Mouse (Mus musculus) monocyte, adult 5-6 weeks (primary cell): Measurements from ENCODE around the gene Mrpl1. TPM values are rescaled to one million over a fixed set of nuclear protein-coding genes. Genes with fewer than 3 reads are reported as not detected.

Experiments used
- ATAC-seq: fragments of 153-309, 156-312 bp; replicated peaks from 2 replicates; pipeline ENCODE4 v1.8.0; 2017; ENCODE audit warnings: mild to moderate bottlenecking; ENCODE audit not compliant: low TSS enrichment, insufficient number of reproducible peaks, severe bottlenecking, poor library complexity, low FRiP score
- total RNA-seq: library from RNA; stranded (forward); fragments of 200-1000, 200-491, 200-594 nt; gene quantifications from 3 replicates; pipeline ENCODE4 v1.2.3, GENCODE M21; 2017

Mrpl1 gene
- total RNA-seq, 1 experiment from 2014 or later = 42.3 TPM

DNA sequence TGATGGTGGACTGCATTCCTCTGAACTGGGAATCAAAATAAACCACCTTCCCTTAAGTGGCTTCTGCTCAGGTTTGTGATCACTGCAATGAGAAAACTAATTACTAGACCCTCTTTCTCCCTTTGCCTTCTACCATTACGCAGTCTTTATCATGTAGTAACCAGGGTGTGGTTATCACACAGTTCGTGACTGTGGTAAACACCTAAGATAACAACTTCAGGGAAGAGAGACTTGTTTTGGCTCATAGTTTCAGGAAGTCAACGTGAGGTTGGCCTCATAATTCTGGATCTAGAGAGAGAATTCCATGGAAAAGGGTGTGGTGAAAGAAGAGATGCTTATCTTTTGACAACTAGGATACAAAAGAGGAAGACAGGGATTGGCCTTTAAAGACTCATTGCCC, 9.0 kb upstream of the Mrpl1 start:
- ATAC-seq = no peak

DNA sequence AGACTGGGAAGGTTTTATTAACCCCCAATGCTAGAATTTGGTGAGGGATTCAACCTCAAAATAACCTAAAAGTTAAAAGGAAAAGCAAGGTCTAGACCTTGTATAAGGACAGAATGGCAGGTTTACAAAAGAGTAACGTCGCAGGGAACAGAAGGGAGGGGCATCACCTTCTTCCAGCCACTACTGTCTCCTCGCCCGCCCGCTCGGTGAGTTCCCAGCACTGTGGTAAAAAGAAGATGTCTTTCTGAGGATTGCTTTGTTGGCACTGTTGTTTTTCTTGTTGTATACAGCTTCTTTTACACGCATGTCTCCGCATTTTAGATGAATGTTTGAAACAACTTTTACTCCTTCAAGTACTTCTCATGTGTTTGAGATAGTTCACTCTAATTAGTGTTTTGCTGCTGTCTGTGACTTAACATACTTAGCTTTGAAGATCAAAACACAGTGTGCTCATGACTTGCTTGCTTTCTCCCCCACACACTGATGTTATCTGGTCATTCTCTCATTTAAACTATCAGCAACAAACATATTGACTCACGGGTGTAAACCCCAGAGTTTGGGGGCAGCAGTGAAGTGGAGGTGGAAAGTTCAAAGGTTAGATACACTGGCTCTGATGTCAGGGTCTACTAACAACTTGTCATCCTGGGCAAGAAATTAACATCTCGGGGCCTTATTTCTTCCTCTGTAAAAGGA, 7.7 kb upstream of the Mrpl1 start:
- no peak for ATAC-seq

DNA sequence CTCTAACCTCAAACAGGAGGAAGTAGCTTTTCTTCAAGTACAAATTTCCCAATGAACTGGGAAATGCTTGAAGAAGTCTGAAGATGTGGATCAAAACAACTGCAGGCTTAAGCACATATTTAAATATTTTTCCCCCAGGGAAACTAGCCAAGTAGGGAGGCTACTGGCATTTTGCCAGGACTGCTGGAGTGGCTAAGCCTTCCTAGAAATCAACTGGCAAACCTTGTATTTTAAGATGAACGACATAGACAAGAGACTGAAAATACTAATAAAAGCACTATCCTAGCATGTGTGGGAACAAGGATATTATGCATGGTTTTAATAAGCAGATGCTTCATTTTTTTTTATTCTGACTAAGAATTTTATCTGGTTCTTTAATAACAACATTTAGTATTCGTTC, 2.4 kb upstream of the Mrpl1 start:
- no peak for ATAC-seq

DNA sequence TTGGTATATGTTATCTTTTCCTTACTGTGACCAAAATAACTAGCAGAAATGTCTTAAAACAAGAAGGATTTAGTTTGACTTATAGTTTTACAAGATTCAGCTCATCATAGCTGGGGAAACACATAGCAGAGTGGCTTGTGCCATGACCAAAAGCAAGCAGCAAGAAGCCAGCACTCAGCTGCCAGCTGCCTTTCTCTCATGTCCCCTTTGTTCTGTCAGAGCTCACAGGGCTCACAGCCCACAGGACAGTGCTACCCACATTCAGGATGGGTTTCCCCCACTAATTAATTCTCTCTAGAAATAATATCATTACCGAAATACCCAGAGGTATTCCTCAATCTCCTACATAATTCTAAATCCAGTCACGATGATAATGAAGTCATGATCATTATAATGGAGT, 1.8 kb upstream of the Mrpl1 start:
- no peak for ATAC-seq

- ATAC-seq = no peak
Observed at GRCm38 (mm10) chr5:96208543-96208942, 750 bp upstream of the Mrpl1 start.

DNA sequence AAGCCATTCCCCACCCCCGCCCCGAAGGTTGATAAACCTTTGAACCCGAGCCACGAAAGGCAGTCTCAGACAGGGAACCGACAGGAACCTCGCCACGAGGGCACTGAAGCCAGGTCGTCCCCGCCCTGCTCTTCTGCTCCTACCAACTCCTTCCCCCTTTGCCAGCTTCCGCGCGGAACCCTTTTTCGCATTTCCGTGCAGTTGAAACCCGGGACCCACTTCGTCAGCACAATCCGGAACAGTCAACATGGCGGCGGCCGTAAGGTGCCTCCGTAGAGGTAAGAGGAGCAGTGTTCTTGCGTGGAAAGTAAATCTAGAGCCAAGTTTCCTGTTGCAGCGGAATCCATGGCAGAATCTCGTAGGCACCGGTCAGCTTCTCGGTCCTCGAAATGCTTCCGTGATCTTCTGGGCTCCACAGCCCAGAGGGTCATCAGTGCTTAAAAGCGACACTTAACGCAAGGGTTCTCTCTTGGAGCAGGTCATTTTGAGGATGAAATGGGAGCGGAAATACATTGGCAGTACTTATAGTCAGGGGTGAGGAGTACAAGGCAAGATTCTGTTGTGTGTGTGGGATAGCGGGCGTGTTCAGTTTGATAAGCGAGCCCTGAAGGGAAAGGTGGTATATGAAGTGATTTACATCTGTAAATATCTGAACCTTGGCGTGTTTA, 757 bp downstream of the Mrpl1 start:
- ATAC-seq = peak; percentile 99

- ATAC-seq = no peak
Observed at GRCm38 (mm10) chr5:96218648-96219047, 9.4 kb downstream of the Mrpl1 start.

DNA sequence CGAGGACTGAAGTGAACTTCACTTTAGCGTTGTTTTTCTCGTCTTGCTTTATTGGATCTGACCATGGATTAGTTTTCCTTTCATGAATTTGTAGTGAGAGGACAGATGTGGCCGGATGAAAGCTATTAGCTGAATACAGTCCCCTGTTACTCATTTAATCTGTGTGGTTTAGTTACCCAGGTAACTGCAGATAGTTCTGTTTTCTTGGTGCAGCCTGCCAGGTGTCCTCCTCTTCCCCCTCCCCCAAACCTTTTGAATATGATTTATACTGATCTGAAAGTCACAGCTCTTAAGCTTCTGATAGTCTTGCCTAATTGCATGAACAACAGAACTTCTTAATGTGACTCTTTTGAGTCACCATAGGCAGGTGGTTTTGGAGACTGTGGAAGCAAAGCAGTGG, 10.2 kb downstream of the Mrpl1 start:
- no peak for ATAC-seq

GRCm38 (mm10) chr5:96221298-96221697, 12.0 kb downstream of the Mrpl1 start:
- no peak for ATAC-seq

- peak; percentile 82 for ATAC-seq
Observed at GRCm38 (mm10) chr5:96221812-96222585, 12.7 kb downstream of the Mrpl1 start.

DNA sequence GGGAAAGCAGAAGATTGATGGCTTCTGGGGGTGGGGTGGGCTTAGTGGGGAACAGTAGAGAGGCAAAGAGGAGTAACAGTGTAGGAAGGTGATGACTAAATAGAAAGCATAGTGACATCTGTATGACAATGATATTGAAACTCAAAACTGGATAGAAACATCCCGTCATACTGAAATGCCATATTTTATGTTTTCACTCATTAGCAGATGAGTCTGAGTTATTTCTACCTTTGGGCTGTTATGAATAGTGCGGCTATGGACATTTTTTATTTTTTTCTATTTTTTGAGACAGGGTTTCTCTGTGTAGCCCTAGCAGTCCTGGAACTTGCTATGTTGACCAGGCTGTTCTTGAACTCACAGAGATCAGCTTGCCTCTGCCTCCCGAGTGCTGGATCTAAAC, 13.7 kb downstream of the Mrpl1 start:
- no peak for ATAC-seq

GRCm38 (mm10) chr5:96226490-96226889, 17.2 kb downstream of the Mrpl1 start:
- no peak for ATAC-seq

DNA sequence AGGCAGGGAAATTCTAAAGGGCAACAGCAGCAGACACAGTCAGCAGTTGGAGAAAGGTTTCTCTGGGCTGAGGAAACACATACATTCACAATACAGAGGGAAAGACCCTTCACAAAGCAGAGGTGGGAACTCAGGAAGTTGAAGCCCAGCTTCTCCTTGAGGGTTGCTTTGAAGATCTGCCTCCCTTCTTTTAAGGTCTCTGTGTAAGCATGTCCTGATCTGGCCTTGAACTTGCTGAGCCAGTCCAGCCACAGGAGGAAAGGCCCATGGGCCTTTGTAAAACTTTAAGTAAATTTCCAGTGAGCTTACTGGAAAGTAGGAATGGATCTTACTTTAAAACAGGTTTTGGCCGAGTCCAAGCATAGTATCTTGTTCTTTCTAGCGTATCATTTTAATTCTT, 19.7 kb downstream of the Mrpl1 start:
- no peak for ATAC-seq

DNA sequence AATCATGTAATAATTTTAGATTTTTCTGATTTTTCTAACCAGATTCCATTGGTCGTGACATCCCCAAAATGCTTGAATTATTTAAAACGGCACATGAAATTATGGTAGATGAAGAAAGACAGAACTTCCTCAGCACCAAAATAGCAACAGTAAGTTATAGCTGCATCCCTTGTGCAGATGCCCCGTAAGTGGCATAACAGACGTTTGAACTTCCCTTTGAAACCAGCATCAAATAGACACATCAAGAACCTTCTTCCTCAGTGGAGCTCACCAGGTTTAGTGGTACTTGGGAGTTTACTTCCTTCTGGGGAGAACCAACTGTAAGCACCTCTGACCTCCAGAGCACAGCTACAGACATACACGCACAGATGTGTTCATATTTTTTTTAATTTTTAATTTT, 29.5 kb downstream of the Mrpl1 start:
- peak; percentile 83 for ATAC-seq

DNA sequence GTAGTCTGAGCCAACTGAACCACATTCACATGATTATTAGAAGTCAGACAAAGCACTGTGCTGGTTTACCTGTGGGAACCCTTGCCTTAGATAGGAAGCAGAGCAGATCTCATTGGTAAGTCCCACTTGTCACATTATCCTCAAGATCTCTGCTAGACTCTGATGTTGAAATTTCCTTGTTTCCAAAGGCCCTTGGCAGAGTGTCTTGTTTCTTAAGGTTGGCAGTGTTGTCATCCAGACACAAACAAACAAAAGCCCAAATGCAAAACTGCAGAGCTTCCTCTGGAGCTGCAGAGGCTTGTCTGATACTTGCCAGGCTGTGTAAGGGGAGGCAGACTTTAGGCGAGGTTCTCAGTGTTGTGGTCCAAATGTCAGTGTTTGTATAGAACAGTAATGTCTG, 31.6 kb downstream of the Mrpl1 start:
- ATAC-seq = no peak

GRCm38 (mm10) chr5:96244511-96244910, 35.2 kb downstream of the Mrpl1 start:
- peak; percentile 73; the same call in 1 of the 2 replicates for ATAC-seq

- no peak for ATAC-seq
Observed at GRCm38 (mm10) chr5:96253995-96254394, 44.7 kb downstream of the Mrpl1 start.

- ATAC-seq = no peak
Observed at GRCm38 (mm10) chr5:96255166-96255565, 45.9 kb downstream of the Mrpl1 start.

DNA sequence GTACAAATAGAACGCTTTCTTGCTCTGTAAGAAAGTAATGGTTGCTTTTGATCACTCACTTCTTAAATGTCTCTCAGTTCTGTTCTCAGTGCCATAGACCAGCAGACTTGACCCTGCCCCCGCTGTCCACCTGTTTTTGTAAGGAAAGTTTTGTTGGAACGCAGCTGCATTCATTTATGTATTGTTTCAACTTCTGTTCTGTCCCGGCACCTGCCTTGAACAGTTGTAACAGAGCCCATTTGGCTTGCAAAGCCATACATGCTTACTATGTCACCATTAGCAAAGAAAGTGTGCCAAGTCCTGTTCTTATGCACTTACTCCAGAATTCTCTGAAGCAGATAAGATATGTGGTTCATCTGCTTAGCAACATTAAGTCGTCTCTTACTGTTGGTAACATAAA, 48.9 kb downstream of the Mrpl1 start:
- ATAC-seq = no peak
